Mouse (Mus musculus): ENCODE measurements around the gene Surf1. TPM values are rescaled to one million over a fixed set of nuclear protein-coding genes. Genes with fewer than 3 reads are reported as not detected.

Surf1 gene
- total and polyA plus RNA-seq, 3 experiments, result 52.1 to 74.8 TPM; not detected in 1

DNA sequence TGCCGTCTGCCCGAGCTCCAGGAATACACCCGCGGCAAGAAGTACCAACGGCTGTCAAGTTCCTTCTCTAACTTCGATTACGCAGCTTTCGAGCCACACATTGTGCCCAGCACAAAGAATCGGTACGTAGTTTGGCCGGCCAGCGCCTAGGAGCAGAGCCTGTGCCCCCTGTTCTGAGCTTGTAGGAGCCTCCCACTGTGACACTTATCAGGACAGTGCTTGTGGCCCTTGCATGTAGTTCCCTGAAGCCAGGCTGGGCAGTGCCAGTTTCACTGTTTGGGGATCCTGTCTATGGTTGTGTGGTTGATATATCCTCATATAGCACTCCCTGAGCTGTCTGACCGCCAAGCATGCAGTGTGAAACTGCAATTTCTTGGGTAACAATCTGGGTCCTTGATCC, 408 bp upstream of the Surf1 start:
- Histone ChIP-seq H3K4me1 (ENCODE audit: control insufficient read depth in 1 of 2, insufficient read depth in 2 of 2, low read length in 2 of 2) (peaks cover 0 to 18% of the 10 kb centered on the region in 2 experiments; a peak in 2 of 4 replicates), H3K4me3 (ENCODE audit: control insufficient read depth in 1 of 2, insufficient read depth in 1 of 2, low read depth in 2 of 2, low read length in 2 of 2) (peak overlapping the region; percentile 76 to 92), H3K27me3 (ENCODE audit: control insufficient read depth in 1 of 2, insufficient read depth in 2 of 2, low read length in 2 of 2) (no peaks in the 10 kb centered on the region), H3K9ac (ENCODE audit: control insufficient read depth, low read depth, low read length, poor library complexity, severe bottlenecking) (peak overlapping the region; percentile 89), H3K79me2 (ENCODE audit: control insufficient read depth, insufficient read depth, low read length, poor library complexity) (peaks cover 53% of the 10 kb centered on the region), H3K9me3 (replicated peaks; ENCODE audit: insufficient read depth, low read length) (no peaks in the 10 kb centered on the region), H3K36me3 (ENCODE audit: control insufficient read depth in 1 of 2, insufficient read depth in 2 of 2, low read length in 2 of 2) (peaks cover 5 to 18% of the 10 kb centered on the region in 2 experiments; a peak in 3 of 4 replicates), H3K27ac (ENCODE audit: control insufficient read depth, low read depth, low read length) (peak overlapping the region; percentile 67)
- DNase-seq (ENCODE audit: low read depth, low spot score), result no peak
- TF ChIP-seq POLR2AphosphoS2 (IDR thresholded peaks at IDR 0.05; ENCODE audit: low read length) (0 out of 2 replicates have a peak, but pooled peaks have one; percentile 3), JUND (IDR thresholded peaks at IDR 0.05; ENCODE audit: low read depth, low read length) (no peak), MEF2A (IDR thresholded peaks at IDR 0.05; ENCODE audit: extremely low read depth, insufficient replicate concordance, low read depth, low read length, poor library complexity, severe bottlenecking) (no peak), POLR2A (IDR thresholded peaks at IDR 0.05; ENCODE audit: control insufficient read depth in 1 of 2, insufficient read depth in 1 of 2, low read depth in 1 of 2, low read length in 2 of 2, poor library complexity in 1 of 2) (peak in 1 of 2 experiments; percentile 16; a peak in 1 of 4 replicates), MYC (IDR thresholded peaks at IDR 0.05; ENCODE audit: low read depth, low read length) (no peak), SMC3 (IDR thresholded peaks at IDR 0.05; ENCODE audit: low read depth, low read length) (no peak), UBTF (IDR thresholded peaks at IDR 0.05; ENCODE audit: borderline replicate concordance, insufficient read depth, low read depth, low read length) (no peak)

DNA sequence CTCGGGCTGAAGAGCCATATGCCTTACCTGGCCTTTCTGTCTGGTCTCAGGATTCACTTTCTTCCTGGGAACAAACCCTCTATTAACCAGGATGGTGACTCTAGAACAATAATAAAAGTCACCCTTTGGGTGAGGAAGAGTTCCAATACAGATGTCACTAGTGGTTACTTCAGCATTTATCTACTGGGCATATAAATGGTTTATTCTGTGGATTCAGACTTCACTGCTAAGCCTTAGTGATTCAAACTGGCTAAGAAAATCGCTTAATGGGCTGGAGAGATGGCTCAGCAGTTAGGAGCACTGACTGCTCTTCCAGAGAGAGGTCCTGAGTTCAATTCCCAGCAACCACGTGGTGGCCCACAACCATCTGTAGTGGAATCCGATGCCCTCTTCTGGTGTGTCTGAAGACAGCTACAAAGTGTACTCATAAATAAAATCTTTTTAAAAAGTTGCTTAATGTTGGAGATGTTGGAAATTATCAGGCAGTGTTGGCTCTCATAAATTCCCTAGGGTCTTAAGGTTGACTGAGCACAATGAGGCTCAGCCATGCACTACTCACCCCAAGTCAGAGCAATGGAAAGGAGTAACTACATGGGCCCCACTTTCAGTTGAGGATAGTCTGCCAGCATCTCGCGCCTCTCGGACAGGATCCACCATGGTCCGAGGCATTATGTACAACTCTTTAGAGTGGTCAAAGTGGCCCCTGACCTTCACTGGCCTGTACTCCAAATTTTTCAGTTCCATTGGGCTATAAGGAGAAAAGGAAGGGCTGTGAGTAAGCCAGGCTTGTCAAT, 2.0 kb downstream of the Surf1 start:
- H3K27ac ChIP-seq (ENCODE audit: control insufficient read depth, low read depth, low read length), result peak overlapping the region; percentile 54

More for the DNA sequence above, 2.0 kb downstream of the Surf1 start:
- Histone ChIP-seq H3K79me2 (ENCODE audit: control insufficient read depth, insufficient read depth, low read length, poor library complexity) (peaks cover 75% of the 10 kb centered on the region), H3K4me1 (ENCODE audit: control insufficient read depth in 1 of 2, insufficient read depth in 2 of 2, low read length in 2 of 2) (peaks cover 0 to 18% of the 10 kb centered on the region in 2 experiments; a peak in 2 of 4 replicates), H3K4me3 (ENCODE audit: control insufficient read depth in 1 of 2, insufficient read depth in 1 of 2, low read depth in 2 of 2, low read length in 2 of 2) (no peak overlapping the region), H3K27me3 (ENCODE audit: control insufficient read depth in 1 of 2, insufficient read depth in 2 of 2, low read length in 2 of 2) (no peaks in the 10 kb centered on the region), H3K36me3 (ENCODE audit: control insufficient read depth in 1 of 2, insufficient read depth in 2 of 2, low read length in 2 of 2) (peaks cover 5 to 18% of the 10 kb centered on the region in 2 experiments; a peak in 3 of 4 replicates), H3K9ac (ENCODE audit: control insufficient read depth, low read depth, low read length, poor library complexity, severe bottlenecking) (peak overlapping the region; percentile 87), H3K9me3 (replicated peaks; ENCODE audit: insufficient read depth, low read length) (no peaks in the 10 kb centered on the region)
- TF ChIP-seq CTCF (IDR thresholded peaks at IDR 0.05 in 2 of 3, conservative IDR thresholded peaks at IDR 0.05 in 1 of 3; ENCODE audit: control insufficient read depth in 1 of 3, insufficient read depth in 1 of 3, low read depth in 2 of 3, low read length in 3 of 3, poor library complexity in 1 of 3, severe bottlenecking in 1 of 3) (0 out of 6 replicates have a peak, but pooled peaks of 1 of the 3 experiments have one; percentile 11), ZMIZ1 (IDR thresholded peaks at IDR 0.05; ENCODE audit: low read depth, low read length) (peak; percentile 58; the same call in 1 of the 2 replicates), RCOR1 (IDR thresholded peaks at IDR 0.05; ENCODE audit: low read depth, low read length) (no peak), MAZ (IDR thresholded peaks at IDR 0.05; ENCODE audit: low read depth, low read length) (no peak), SMC3 (IDR thresholded peaks at IDR 0.05; ENCODE audit: low read depth, low read length) (0 out of 2 replicates have a peak, but pooled peaks have one; percentile 15), ZKSCAN1 (IDR thresholded peaks at IDR 0.05; ENCODE audit: low read depth, low read length) (no peak), ZNF384 (IDR thresholded peaks at IDR 0.05; ENCODE audit: low read depth, low read length) (no peak), POLR2A (IDR thresholded peaks at IDR 0.05; ENCODE audit: control insufficient read depth in 1 of 2, insufficient read depth in 1 of 2, low read depth in 1 of 2, low read length in 2 of 2, poor library complexity in 1 of 2) (peak in 1 of 2 experiments; percentile 12; a peak in 1 of 4 replicates), CHD1 (IDR thresholded peaks at IDR 0.05; ENCODE audit: low read depth, low read length) (no peak), MYC (IDR thresholded peaks at IDR 0.05; ENCODE audit: low read depth, low read length) (peak; percentile 58; the same call in 1 of the 2 replicates), GATA1 (IDR thresholded peaks at IDR 0.05; ENCODE audit: low read depth, low read length) (no peak), NELFE (IDR thresholded peaks at IDR 0.05; ENCODE audit: low read depth, low read length) (no peak), POLR2AphosphoS2 (IDR thresholded peaks at IDR 0.05; ENCODE audit: low read length) (peak; percentile 79), CHD2 (IDR thresholded peaks at IDR 0.05; ENCODE audit: low read length) (peak; percentile 44), SIN3A (IDR thresholded peaks at IDR 0.05; ENCODE audit: low read length) (0 out of 2 replicates have a peak, but pooled peaks have one; percentile 3)
- DNase-seq (ENCODE audit: low read depth, low spot score), result peak; percentile 58

Data from MEL (cell line).